Mouse (Mus musculus) left cerebral cortex, adult 18-20 months (tissue): Measurements from ENCODE around the gene Hoxd3. TPM values are rescaled to one million over a fixed set of nuclear protein-coding genes. Genes with fewer than 3 reads are reported as not detected.

Source experiments
- DNase-seq, 2 experiments: peaks; one replicate each; pipeline ENCODE4 v3.0.0; 2021 to 2022; ENCODE audit warnings: low spot score in 2 of 2, mixed read lengths in 1 of 2
- long read RNA-seq, 2 experiments: library from polyadenylated mRNA; stranded (forward); transcript quantifications; one replicate each; pipeline ENCODE4 v2.0.0; 2021
- total RNA-seq, 2 experiments: library from RNA; stranded (reverse); gene quantifications; 2 replicates each; pipeline ENCODE4 v1.2.3; 2021

The Hoxd3 gene
- total RNA-seq: not detected
- long read RNA-seq, experiment 1: 0 reads
- long read RNA-seq, experiment 2: 0 reads

GRCm38 (mm10) chr2:74711721-74712621 is at the start of gene Hoxd3, which contains the start of gene Hoxd4:
Gene Hoxd3, plus strand, starts transcription at chr2:74711927.
Gene Hoxd4, plus strand, starts transcription at chr2:74711929.
- no peak for DNase-seq

GRCm38 (mm10) chr2:74663291-74663925 is 48.3 kb upstream of the Hoxd3 start:
- DNase-seq: peak; percentile 66 to 68

GRCm38 (mm10) chr2:74666411-74666810 is 45.3 kb upstream of the Hoxd3 start:
- no peak for DNase-seq

GRCm38 (mm10) chr2:74667191-74667841 is 44.4 kb upstream of the Hoxd3 start:
- no peak for DNase-seq

- no peak for DNase-seq
Measured at GRCm38 (mm10) chr2:74667842-74668357, 43.8 kb upstream of the Hoxd3 start, which contains the start of gene Hoxd13. Gene Hoxd13, plus strand, starts transcription at chr2:74668310.

- no peak for DNase-seq
Measured at GRCm38 (mm10) chr2:74668370-74669229, 43.1 kb upstream of the Hoxd3 start.

GRCm38 (mm10) chr2:74669230-74669578 is 42.5 kb upstream of the Hoxd3 start:
- DNase-seq: no peak

- no peak for DNase-seq
Measured at GRCm38 (mm10) chr2:74669650-74670235, 42.0 kb upstream of the Hoxd3 start.

- no peak for DNase-seq
Measured at GRCm38 (mm10) chr2:74670632-74671188, 41.0 kb upstream of the Hoxd3 start.

GRCm38 (mm10) chr2:74671847-74672246 is 39.9 kb upstream of the Hoxd3 start:
- no peak for DNase-seq

GRCm38 (mm10) chr2:74672481-74673362 is 39.0 kb upstream of the Hoxd3 start:
- DNase-seq: no peak

GRCm38 (mm10) chr2:74673835-74674425 is 37.8 kb upstream of the Hoxd3 start:
- DNase-seq: no peak

- no peak for DNase-seq
Measured at GRCm38 (mm10) chr2:74674881-74675665, 36.7 kb upstream of the Hoxd3 start, which contains the start of gene Hoxd12. Gene Hoxd12, plus strand, starts transcription at chr2:74675013.

- DNase-seq: no peak
Measured at GRCm38 (mm10) chr2:74675666-74676282, 36.0 kb upstream of the Hoxd3 start.

GRCm38 (mm10) chr2:74676376-74677052 is 35.2 kb upstream of the Hoxd3 start:
- DNase-seq: no peak

GRCm38 (mm10) chr2:74677106-74677505 is 34.6 kb upstream of the Hoxd3 start:
- no peak for DNase-seq
